Mouse (Mus musculus): ENCODE measurements around the gene Itpkb. TPM values are rescaled to one million over a fixed set of nuclear protein-coding genes. Genes with fewer than 3 reads are reported as not detected.
A peak's percentile ranks its signal among the peaks of the same experiment; 100 is the strongest.

Gene Itpkb
- polyA plus RNA-seq, 1 experiment from 2014 or later, result 4.0 TPM

DNA sequence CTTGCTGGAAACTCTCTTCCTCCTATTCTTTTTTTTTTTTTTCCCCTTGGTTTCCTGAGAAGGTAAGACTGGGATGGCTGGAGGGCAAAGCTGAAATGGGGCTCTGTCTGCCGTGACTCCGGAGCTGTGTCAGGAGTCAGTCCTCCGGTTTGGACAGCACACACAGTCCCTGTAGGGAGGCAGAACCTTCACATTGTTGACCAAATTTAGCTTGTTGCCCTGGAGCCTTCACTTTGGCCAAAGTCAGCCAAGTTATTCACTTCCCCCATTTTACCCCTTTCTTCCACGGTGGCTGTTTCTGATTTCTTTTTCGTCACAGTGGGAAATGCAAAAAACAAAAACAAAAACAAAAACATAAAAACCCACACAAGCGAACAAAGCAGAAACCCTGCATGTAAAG lies 18.0 kb upstream of the Itpkb start:
- peaks cover 18% of the 10 kb centered on the region for H3K4me1 ChIP-seq (ENCODE audit: control insufficient read depth, insufficient read depth, low read depth, low read length)
- H3K9me3 ChIP-seq (ENCODE audit: control insufficient read depth, low read length), result no peaks in the 10 kb centered on the region
- H3K27ac ChIP-seq (ENCODE audit: low read depth, low read length), result peak overlapping the region; percentile 48; the same call in 1 of the 2 replicates
- no peaks in the 10 kb centered on the region for H3K36me3 ChIP-seq (ENCODE audit: control insufficient read depth, insufficient read depth, low read length)
- 20% methylated on average over 6 of the region's 6 CpGs for WGBS
- H3K27me3 ChIP-seq (replicated peaks; ENCODE audit: control insufficient read depth, insufficient read depth, low read length), result no peaks in the 10 kb centered on the region
- H3K4me2 ChIP-seq (ENCODE audit: low read length), result 0 out of 2 replicates have a peak overlapping the region, but pooled peaks have one; percentile 6
- H3K9ac ChIP-seq (ENCODE audit: low read depth, low read length), result no peak overlapping the region
- ATAC-seq, result no peak; the same call in 1 of the 2 replicates
- no peak overlapping the region for H3K4me3 ChIP-seq (ENCODE audit: low read length)

DNA sequence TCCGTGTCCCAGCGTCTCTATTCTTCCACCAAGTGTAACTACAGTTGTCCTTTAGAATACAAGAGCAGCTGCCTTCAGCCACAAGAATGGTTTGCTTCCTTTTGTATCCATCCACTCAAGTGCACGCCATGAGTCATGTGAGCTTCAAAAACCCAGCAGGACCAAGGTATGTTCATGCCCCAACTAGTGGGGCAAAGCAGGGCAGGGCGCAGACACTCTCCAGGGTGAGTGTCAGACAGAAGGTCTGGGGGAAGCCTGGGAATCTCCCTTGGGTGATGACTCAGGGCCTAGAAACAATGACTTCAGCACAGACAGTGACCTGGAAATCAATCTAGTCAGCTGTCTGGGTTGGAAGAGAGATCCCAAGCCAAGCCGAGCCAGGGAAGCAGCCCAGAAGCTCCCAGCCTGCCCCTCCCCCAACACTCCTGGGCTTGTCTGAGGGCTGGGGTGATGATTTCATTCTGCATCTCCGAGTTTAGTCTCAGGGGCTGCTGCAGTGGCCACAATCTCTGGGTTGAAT lies 17.4 kb upstream of the Itpkb start:
- peak; percentile 77 for ATAC-seq
- peak overlapping the region; percentile 48 for H3K27ac ChIP-seq (ENCODE audit: low read depth, low read length)
- H3K4me3 ChIP-seq (ENCODE audit: low read length), result no peak overlapping the region
- H3K4me2 ChIP-seq (ENCODE audit: low read length), result peak overlapping the region; percentile 71
- H3K9me3 ChIP-seq (ENCODE audit: control insufficient read depth, low read length), result no peaks in the 10 kb centered on the region
- H3K4me1 ChIP-seq (ENCODE audit: control insufficient read depth, insufficient read depth, low read depth, low read length), result peaks cover 18% of the 10 kb centered on the region
- no peaks in the 10 kb centered on the region for H3K27me3 ChIP-seq (replicated peaks; ENCODE audit: control insufficient read depth, insufficient read depth, low read length)
- H3K36me3 ChIP-seq (ENCODE audit: control insufficient read depth, insufficient read depth, low read length), result no peaks in the 10 kb centered on the region
- H3K9ac ChIP-seq (ENCODE audit: low read depth, low read length), result no peak overlapping the region
- 5% methylated on average over 6 of the region's 6 CpGs for WGBS

DNA sequence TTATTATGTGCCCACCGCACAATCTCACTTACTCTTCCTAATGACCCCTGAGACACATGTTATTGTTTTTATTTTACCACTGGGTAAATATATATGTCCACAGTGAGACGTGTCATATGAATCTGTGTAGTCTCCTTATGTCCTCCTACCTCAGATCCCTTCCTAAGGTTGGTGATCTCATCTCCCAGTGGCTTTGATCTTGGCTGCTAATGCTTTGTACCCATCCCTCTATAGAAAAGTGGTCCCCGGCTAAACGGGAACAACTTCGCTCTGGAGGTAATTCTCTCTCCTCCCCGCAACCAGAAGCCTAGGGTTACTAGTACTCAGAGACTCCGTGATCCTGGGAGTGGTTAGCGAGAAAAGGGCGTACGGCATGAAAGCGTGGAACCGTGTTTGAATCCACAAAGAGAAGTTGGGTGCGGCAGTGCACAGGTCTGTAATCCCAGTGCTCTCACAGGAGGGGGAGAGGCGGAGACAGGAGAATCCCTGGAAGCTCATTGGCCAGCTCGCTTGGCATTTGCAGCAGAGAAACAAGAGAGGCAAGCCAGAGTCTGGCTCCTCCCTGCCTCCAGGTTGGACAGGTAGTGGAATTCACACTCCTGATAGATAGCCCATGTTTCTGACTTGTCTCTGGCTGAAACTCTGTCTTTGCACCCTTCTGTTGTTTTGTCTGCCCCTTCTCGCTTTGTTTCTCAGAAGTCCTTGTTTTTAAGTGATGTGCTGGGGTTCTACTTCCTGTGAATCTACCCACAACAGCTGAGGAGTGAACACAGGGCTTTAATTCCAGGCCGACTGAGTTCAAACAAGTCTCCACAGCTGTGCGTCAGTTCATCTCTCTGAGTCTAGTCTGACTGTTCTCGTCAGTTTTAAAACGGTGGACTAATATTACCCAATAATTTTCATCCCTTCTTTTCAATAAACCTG lies 16.5 kb upstream of the Itpkb start:
- H3K9me3 ChIP-seq (ENCODE audit: control insufficient read depth, low read length), result no peaks in the 10 kb centered on the region
- ATAC-seq, result peak; percentile 85
- H3K4me3 ChIP-seq (ENCODE audit: low read length), result peak overlapping the region; percentile 32
- peak overlapping the region; percentile 54 for H3K27ac ChIP-seq (ENCODE audit: low read depth, low read length)
- H3K9ac ChIP-seq (ENCODE audit: low read depth, low read length), result peak overlapping the region; percentile 56
- 11% methylated on average over 20 of the region's 20 CpGs for WGBS
- H3K36me3 ChIP-seq (ENCODE audit: control insufficient read depth, insufficient read depth, low read length), result no peaks in the 10 kb centered on the region
- H3K4me2 ChIP-seq (ENCODE audit: low read length), result peak overlapping the region; percentile 71
- H3K27me3 ChIP-seq (replicated peaks; ENCODE audit: control insufficient read depth, insufficient read depth, low read length), result no peaks in the 10 kb centered on the region
- peaks cover 18% of the 10 kb centered on the region for H3K4me1 ChIP-seq (ENCODE audit: control insufficient read depth, insufficient read depth, low read depth, low read length)

DNA sequence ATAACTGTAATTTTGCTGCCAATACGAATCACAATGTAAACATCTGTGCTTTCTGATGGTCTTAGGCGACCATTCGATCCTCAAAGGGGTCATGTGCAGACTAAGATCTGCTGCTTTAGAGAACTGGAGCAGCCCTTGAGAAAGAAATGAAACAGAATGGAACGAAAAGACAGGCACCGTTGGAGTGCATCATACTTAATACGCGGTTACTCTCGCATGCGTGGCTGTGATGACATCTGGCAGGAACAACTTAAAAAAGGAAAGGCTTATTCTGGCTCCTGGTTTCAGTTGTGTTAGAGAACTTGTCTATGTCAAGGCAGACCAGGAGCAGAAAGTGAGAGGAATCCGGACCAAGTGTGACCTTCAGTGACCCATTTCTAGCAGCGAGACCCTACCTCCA lies 15.6 kb upstream of the Itpkb start:
- ATAC-seq, result no peak
- H3K27me3 ChIP-seq (replicated peaks; ENCODE audit: control insufficient read depth, insufficient read depth, low read length), result no peaks in the 10 kb centered on the region
- WGBS, result 80% methylated on average over 11 of the region's 11 CpGs
- no peak overlapping the region for H3K27ac ChIP-seq (ENCODE audit: low read depth, low read length)
- H3K4me1 ChIP-seq (ENCODE audit: control insufficient read depth, insufficient read depth, low read depth, low read length), result peaks cover 18% of the 10 kb centered on the region
- H3K9me3 ChIP-seq (ENCODE audit: control insufficient read depth, low read length), result no peaks in the 10 kb centered on the region
- H3K36me3 ChIP-seq (ENCODE audit: control insufficient read depth, insufficient read depth, low read length), result no peaks in the 10 kb centered on the region
- H3K4me2 ChIP-seq (ENCODE audit: low read length), result no peak overlapping the region
- no peak overlapping the region for H3K4me3 ChIP-seq (ENCODE audit: low read length)
- no peak overlapping the region for H3K9ac ChIP-seq (ENCODE audit: low read depth, low read length)

DNA sequence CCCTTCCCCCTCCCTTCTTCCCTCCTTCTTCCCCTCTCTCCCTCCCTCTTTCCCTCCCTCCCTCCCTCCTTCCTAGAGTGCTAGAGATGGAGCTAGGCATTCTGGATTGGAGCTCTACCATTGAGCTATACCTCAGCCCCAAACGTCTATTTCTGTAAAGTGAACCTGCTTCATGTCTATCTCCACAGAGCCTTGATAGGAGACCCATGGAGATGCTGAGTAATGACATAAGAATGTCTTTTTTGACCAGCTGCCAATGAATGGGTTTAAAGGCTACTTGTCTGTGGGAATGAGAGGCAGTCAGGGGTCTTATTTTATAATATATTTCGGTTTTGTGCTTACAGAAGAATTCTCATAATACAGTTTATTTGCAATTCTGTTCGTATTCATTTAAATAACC lies 15.2 kb upstream of the Itpkb start:
- no peak overlapping the region for H3K27ac ChIP-seq (ENCODE audit: low read depth, low read length)
- H3K4me1 ChIP-seq (ENCODE audit: control insufficient read depth, insufficient read depth, low read depth, low read length), result peaks cover 18% of the 10 kb centered on the region
- no peak overlapping the region for H3K9ac ChIP-seq (ENCODE audit: low read depth, low read length)
- H3K4me3 ChIP-seq (ENCODE audit: low read length), result no peak overlapping the region
- H3K36me3 ChIP-seq (ENCODE audit: control insufficient read depth, insufficient read depth, low read length), result no peaks in the 10 kb centered on the region
- H3K9me3 ChIP-seq (ENCODE audit: control insufficient read depth, low read length), result no peaks in the 10 kb centered on the region
- no peaks in the 10 kb centered on the region for H3K27me3 ChIP-seq (replicated peaks; ENCODE audit: control insufficient read depth, insufficient read depth, low read length)
- H3K4me2 ChIP-seq (ENCODE audit: low read length), result no peak overlapping the region
- no peak for ATAC-seq
- WGBS, result 69% methylated on average over 3 of the region's 3 CpGs

DNA sequence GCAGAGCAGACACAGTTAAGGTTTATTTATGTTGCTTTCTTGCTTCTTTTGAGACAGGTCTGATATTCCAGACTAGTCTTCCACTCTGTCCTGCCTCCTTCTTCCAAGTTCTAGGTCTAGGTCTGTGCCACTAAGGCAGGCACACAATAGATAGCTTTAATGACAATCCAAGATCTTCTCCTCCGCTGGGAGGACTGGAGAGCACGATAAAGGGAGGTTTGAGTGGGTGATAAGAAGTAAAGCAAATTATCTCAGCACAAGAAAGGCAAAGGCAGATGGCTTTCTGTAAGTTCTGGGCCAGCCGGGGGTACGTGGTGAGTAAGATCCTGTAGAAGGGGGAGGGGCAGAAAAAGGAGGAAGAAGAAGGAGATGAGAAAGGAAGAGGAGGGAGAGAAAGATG lies 12.8 kb upstream of the Itpkb start:
- Histone ChIP-seq H3K36me3 (ENCODE audit: control insufficient read depth, insufficient read depth, low read length) (no peaks in the 10 kb centered on the region), H3K9me3 (ENCODE audit: control insufficient read depth, low read length) (no peaks in the 10 kb centered on the region), H3K4me2 (ENCODE audit: low read length) (no peak overlapping the region), H3K27ac (ENCODE audit: low read depth, low read length) (no peak overlapping the region), H3K4me1 (ENCODE audit: control insufficient read depth, insufficient read depth, low read depth, low read length) (peaks cover 15% of the 10 kb centered on the region), H3K27me3 (replicated peaks; ENCODE audit: control insufficient read depth, insufficient read depth, low read length) (no peaks in the 10 kb centered on the region), H3K4me3 (ENCODE audit: low read length) (no peak overlapping the region), H3K9ac (ENCODE audit: low read depth, low read length) (no peak overlapping the region)
- 79% methylated on average over 4 of the region's 4 CpGs for WGBS
- no peak for ATAC-seq

DNA sequence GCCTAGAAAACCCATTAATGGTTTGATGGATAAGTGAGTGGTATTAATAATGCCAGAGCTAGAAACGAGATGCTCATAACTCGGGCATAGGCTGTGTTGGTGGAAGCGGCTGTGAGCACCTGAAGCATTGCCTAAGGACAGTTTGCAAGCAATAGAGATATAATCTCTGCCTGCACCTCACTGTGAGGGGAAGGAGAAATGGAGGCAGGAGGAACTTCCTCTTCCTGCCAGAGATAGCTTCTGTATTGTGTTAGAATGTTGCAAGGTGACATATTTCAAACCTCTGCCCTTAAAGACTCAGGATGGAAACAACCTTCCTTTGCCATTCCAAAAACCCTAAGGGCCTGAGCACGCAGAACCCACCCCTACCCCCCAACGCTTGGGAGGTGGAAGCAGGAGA lies 11.9 kb upstream of the Itpkb start:
- no peak for ATAC-seq

DNA sequence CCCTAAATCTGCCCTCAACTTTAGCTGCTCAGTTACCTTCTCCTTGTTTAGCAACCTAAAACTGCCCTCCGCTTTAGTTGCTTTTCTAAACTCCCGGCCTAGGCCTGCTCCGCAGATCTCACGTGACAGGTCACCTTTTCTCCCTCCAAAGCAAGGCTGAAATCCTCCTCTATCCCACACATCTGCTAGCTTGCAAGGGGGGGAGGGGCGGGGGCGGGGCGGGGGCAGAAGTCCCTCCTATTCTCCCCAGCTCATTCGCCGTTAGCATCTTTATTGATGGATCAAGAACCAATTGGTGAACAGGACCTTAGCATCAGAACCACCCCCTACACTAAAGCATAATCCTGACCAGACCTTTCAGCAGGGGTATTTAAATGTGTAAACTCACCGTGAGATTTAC lies 10.4 kb upstream of the Itpkb start:
- ATAC-seq, result no peak
- Histone ChIP-seq H3K27me3 (replicated peaks; ENCODE audit: control insufficient read depth, insufficient read depth, low read length) (no peaks in the 10 kb centered on the region), H3K4me2 (ENCODE audit: low read length) (no peak overlapping the region), H3K4me3 (ENCODE audit: low read length) (no peak overlapping the region), H3K9me3 (ENCODE audit: control insufficient read depth, low read length) (no peaks in the 10 kb centered on the region), H3K27ac (ENCODE audit: low read depth, low read length) (no peak overlapping the region), H3K4me1 (ENCODE audit: control insufficient read depth, insufficient read depth, low read depth, low read length) (no peaks in the 10 kb centered on the region), H3K9ac (ENCODE audit: low read depth, low read length) (no peak overlapping the region), H3K36me3 (ENCODE audit: control insufficient read depth, insufficient read depth, low read length) (no peaks in the 10 kb centered on the region)
- 12% methylated on average over 10 of the region's 10 CpGs for WGBS

More for the DNA sequence above, 11.9 kb upstream of the Itpkb start:
- no peak overlapping the region for H3K4me2 ChIP-seq (ENCODE audit: low read length)
- no peak overlapping the region for H3K4me3 ChIP-seq (ENCODE audit: low read length)
- H3K36me3 ChIP-seq (ENCODE audit: control insufficient read depth, insufficient read depth, low read length), result no peaks in the 10 kb centered on the region
- H3K27ac ChIP-seq (ENCODE audit: low read depth, low read length), result no peak overlapping the region
- H3K4me1 ChIP-seq (ENCODE audit: control insufficient read depth, insufficient read depth, low read depth, low read length), result peaks cover 8% of the 10 kb centered on the region
- H3K9me3 ChIP-seq (ENCODE audit: control insufficient read depth, low read length), result no peaks in the 10 kb centered on the region
- H3K27me3 ChIP-seq (replicated peaks; ENCODE audit: control insufficient read depth, insufficient read depth, low read length), result no peaks in the 10 kb centered on the region
- no peak overlapping the region for H3K9ac ChIP-seq (ENCODE audit: low read depth, low read length)
- 86% methylated on average over 5 of the region's 5 CpGs for WGBS

DNA sequence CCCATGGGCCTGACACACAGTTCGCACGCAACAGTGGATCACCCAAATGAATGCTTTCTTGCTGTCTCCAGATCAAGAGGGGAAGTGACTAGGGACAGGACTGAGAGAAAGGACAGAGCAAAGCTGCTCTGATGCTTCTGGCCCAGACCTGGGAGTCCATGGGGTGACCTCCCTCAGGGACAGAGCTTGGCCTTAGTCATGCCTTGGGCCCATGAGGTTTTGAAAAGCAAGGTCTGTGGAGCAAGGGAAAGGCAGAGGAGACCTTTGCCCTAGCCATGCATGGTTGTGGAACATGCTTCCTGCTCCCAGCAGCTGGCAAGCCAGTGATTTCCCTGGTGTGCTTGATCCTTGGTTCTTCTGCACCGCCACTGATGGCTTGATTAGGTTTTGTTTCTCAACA lies 7.4 kb upstream of the Itpkb start:
- no peak for ATAC-seq
- WGBS, result 92% methylated on average over 3 of the region's 3 CpGs

More for the DNA sequence above, 7.4 kb upstream of the Itpkb start:
- no peak overlapping the region for H3K9ac ChIP-seq (ENCODE audit: low read depth, low read length)
- no peak overlapping the region for H3K4me3 ChIP-seq (ENCODE audit: low read length)
- H3K4me1 ChIP-seq (ENCODE audit: control insufficient read depth, insufficient read depth, low read depth, low read length), result no peaks in the 10 kb centered on the region
- H3K9me3 ChIP-seq (ENCODE audit: control insufficient read depth, low read length), result no peaks in the 10 kb centered on the region
- no peak overlapping the region for H3K27ac ChIP-seq (ENCODE audit: low read depth, low read length)
- no peak overlapping the region for H3K4me2 ChIP-seq (ENCODE audit: low read length)
- H3K36me3 ChIP-seq (ENCODE audit: control insufficient read depth, insufficient read depth, low read length), result no peaks in the 10 kb centered on the region
- no peaks in the 10 kb centered on the region for H3K27me3 ChIP-seq (replicated peaks; ENCODE audit: control insufficient read depth, insufficient read depth, low read length)
